Mouse (Mus musculus): Measurements from ENCODE around the gene Fhl2. TPM values are rescaled to one million over a fixed set of nuclear protein-coding genes. Genes with fewer than 3 reads are reported as not detected.
"Not testable (repeated sequence)": the region's sequence is repeated elsewhere in the genome, so short reads cannot be mapped to it uniquely, and the experiment has no call there.

Fhl2 gene
- polyA plus RNA-seq, 1 experiment from 2014 or later: 31.2 TPM

DNA sequence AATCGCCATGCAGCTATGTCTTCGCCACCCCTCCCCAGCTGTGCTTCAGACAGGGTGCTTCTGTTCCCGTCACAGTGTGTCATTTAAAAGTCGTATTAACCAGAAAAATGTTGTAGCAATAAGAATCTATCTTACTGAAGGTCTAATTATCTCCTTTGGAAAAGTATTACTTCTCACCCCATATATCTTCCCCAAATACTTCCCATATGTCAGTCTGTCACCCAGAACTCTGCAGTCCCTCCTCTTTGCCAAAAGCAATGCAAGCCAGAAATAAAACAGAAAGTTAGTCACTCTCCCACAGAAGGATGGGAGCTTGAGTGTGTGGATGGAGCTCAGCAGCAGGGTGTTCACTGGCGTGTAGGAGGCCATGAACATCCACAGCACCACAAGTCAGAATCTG lies 59.5 kb downstream of the Fhl2 start:
- H3K4me1 ChIP-seq (replicated peaks; ENCODE audit: control insufficient read depth, insufficient read depth, low read length): 0 out of 2 replicates have a peak, but pooled peaks cover 4% of the 10 kb centered on the region
- H3K27ac ChIP-seq (ENCODE audit: low read length): no peak overlapping the region
- peak; percentile 16; the same call in 1 of the 2 replicates for ATAC-seq (ENCODE audit: low read depth)
- H3K36me3 ChIP-seq (ENCODE audit: control insufficient read depth, insufficient read depth, low read length): no peaks in the 10 kb centered on the region
- WGBS: 64% methylated on average over 5 of the region's 5 CpGs
- H3K9me3 ChIP-seq (ENCODE audit: control insufficient read depth, low read length): no peaks in the 10 kb centered on the region
- no peak overlapping the region for H3K4me3 ChIP-seq (ENCODE audit: low read length)
- no peak overlapping the region for H3K9ac ChIP-seq (ENCODE audit: low read length)
- no peaks in the 10 kb centered on the region for H3K27me3 ChIP-seq (ENCODE audit: control insufficient read depth, insufficient read depth, low read depth, low read length)
- no peak overlapping the region for H3K4me2 ChIP-seq (ENCODE audit: low read depth, low read length)

DNA sequence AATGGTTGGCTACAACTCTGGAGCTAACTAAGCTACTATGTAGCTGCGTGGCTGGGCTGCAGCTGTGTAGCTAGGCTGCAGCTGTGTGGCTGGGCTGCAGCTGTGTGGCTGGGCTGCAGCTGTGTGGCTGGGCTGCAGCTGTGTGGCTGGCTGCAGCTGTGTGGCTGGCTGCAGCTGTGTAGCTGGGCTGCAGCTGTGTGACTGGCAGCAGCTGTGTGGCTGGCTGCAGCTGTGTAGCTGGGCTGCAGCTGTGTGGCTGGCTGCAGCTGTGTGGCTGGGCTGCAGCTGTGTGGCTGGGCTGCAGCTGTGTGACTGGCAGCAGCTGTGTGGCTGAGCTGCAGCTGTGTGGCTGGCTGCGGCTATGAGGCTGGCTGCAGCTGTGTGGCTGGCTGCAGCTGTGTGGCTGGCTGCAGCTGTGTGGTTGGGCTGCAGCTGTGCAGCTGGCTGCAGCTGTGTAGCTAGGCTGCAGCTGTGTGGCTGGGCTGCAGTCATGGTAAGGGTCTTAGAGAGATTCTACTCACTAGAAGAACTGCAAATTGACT lies 60.2 kb downstream of the Fhl2 start:
- H3K4me1 ChIP-seq (replicated peaks; ENCODE audit: control insufficient read depth, insufficient read depth, low read length); H3K27me3 ChIP-seq (ENCODE audit: control insufficient read depth, insufficient read depth, low read depth, low read length); ATAC-seq (ENCODE audit: low read depth); H3K36me3 ChIP-seq (ENCODE audit: control insufficient read depth, insufficient read depth, low read length); H3K27ac ChIP-seq (ENCODE audit: low read length); H3K4me2 ChIP-seq (ENCODE audit: low read depth, low read length); H3K9ac ChIP-seq (ENCODE audit: low read length); H3K4me3 ChIP-seq (ENCODE audit: low read length); H3K9me3 ChIP-seq (ENCODE audit: control insufficient read depth, low read length): not testable (repeated sequence)
- 78% methylated on average over 2 of the region's 2 CpGs for WGBS

DNA sequence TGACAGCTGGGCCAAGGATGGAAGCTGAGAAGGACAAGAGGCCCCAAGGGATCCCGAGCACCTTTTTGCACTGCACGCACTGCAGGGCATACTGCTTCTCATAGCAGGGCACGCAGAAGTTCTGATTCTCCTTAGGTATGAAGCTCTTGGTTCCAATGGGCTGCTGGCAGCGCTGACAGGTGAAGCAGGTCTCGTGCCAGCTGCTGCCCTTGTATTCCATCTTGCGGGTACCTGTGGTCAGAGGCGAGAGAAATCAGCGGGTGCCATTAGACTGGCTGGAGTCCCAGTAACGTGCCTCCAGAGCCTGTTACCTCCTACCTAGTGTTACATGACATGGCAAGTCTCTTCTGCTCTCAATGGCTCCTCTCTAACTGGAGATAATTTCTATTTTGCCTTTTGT lies 65.2 kb downstream of the Fhl2 start:
- no peaks in the 10 kb centered on the region for H3K4me1 ChIP-seq (replicated peaks; ENCODE audit: control insufficient read depth, insufficient read depth, low read length)
- no peaks in the 10 kb centered on the region for H3K9me3 ChIP-seq (ENCODE audit: control insufficient read depth, low read length)
- no peak for ATAC-seq (ENCODE audit: low read depth)
- H3K36me3 ChIP-seq (ENCODE audit: control insufficient read depth, insufficient read depth, low read length): no peaks in the 10 kb centered on the region
- H3K4me3 ChIP-seq (ENCODE audit: low read length): no peak overlapping the region
- no peaks in the 10 kb centered on the region for H3K27me3 ChIP-seq (ENCODE audit: control insufficient read depth, insufficient read depth, low read depth, low read length)
- H3K9ac ChIP-seq (ENCODE audit: low read length): no peak overlapping the region
- H3K4me2 ChIP-seq (ENCODE audit: low read depth, low read length): no peak overlapping the region
- no peak overlapping the region for H3K27ac ChIP-seq (ENCODE audit: low read length)
- WGBS: 86% methylated on average over 9 of the region's 9 CpGs

DNA sequence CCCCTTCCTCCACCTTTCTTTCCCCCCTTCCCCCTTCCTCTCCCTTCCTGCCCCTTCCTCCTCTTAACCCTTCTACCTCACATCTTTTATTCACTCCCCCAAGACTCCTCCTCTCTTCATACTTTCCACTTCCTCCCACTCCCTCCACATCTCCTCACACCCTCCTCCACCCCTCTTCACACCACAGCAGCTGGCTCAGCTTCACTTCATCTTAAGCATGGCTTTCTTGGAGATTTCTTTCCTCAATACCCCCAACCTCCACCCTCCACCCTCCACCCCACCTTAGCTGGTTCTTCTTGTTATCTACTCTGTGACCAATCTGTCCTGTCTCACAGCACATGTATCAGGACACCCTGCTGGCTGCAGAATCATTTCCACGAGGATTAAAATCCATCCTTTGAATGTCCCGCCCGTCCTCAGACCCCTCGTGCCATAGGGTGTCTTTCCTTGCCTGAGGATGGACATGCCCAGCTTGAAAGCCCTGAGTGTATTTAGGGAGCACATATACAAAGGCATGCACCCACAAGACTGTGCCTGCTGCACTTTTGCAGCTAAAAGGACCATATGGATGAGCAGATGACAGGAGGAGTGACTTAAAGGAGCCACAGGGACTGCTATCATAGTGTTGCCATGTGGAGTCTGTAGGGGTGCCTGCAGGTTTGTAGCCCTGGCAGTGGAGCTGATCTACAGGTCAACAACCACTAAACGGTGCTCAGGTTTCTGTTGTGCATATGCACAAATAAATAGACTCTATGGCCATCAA lies 66.4 kb downstream of the Fhl2 start:
- no peaks in the 10 kb centered on the region for H3K27me3 ChIP-seq (ENCODE audit: control insufficient read depth, insufficient read depth, low read depth, low read length)
- no peak overlapping the region for H3K9ac ChIP-seq (ENCODE audit: low read length)
- H3K9me3 ChIP-seq (ENCODE audit: control insufficient read depth, low read length): no peaks in the 10 kb centered on the region
- no peaks in the 10 kb centered on the region for H3K36me3 ChIP-seq (ENCODE audit: control insufficient read depth, insufficient read depth, low read length)
- no peak for ATAC-seq (ENCODE audit: low read depth)
- no peaks in the 10 kb centered on the region for H3K4me1 ChIP-seq (replicated peaks; ENCODE audit: control insufficient read depth, insufficient read depth, low read length)
- whole genome bisulfite sequencing: 62% methylated on average over 5 of the region's 5 CpGs
- H3K4me2 ChIP-seq (ENCODE audit: low read depth, low read length): no peak overlapping the region
- H3K4me3 ChIP-seq (ENCODE audit: low read length): no peak overlapping the region
- H3K27ac ChIP-seq (ENCODE audit: low read length): no peak overlapping the region

DNA sequence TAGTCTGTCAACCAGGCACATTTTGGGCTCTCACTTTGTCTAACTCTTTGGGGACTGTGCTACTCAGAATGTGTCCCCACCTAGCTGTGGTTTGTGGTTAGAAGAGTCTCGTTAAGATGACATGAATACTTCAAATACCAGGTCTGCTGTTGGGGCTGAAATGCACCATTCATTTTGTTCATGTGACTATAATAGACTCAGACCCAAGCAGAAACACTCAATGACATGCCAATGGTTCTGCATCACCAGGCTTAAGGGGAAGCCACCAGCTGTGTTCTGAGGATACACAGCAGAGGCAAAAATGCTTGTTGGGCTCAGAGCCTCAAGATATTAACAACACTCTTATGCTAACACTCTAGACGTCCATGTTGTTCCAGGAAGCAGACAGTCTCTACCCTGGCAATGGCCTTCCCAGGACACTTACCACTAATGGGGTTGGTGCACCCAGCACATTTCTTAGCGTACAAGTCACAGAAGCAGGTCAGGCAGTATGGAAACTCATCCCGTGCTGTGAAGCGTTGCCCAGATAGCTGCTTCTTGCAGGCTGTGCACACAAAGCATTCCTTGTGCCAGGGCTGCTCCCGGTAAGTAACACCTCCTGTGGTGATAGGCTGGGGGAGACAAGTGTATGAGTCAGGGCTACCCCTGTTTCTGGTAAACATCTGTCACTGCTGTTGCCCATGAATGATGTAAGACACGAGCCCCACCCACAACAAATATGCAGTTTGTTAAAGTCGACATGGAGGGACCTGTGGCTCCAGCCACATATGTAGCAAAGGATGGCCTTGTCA lies 68.8 kb downstream of the Fhl2 start:
- ATAC-seq (ENCODE audit: low read depth): no peak; the same call in 1 of the 2 replicates
- Histone ChIP-seq H3K36me3 (ENCODE audit: control insufficient read depth, insufficient read depth, low read length) (no peaks in the 10 kb centered on the region), H3K4me2 (ENCODE audit: low read depth, low read length) (no peak overlapping the region), H3K27ac (ENCODE audit: low read length) (no peak overlapping the region), H3K4me1 (replicated peaks; ENCODE audit: control insufficient read depth, insufficient read depth, low read length) (no peaks in the 10 kb centered on the region), H3K9ac (ENCODE audit: low read length) (no peak overlapping the region), H3K9me3 (ENCODE audit: control insufficient read depth, low read length) (no peaks in the 10 kb centered on the region), H3K27me3 (ENCODE audit: control insufficient read depth, insufficient read depth, low read depth, low read length) (no peaks in the 10 kb centered on the region), H3K4me3 (ENCODE audit: low read length) (no peak overlapping the region)
- WGBS: 55% methylated on average over 8 of the region's 8 CpGs

DNA sequence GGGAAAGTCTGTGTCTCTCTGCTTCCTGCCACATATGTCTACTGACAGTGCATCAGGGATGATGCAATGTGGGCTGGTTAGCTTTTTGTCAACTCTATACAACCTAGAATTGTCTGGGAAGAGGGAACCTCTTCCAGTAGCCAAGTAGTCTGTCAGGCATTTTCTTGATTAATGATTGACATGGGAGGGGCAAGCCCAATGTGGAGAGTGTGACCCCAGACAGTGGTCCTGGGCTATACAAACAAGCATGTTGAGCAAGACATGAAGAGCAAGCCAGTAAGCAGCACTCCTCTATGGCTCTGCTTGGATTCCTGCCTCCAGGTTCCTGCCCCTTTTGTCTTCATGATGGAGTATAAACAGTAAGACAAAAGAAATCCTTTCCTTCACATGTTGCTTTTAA lies 69.6 kb downstream of the Fhl2 start:
- Histone ChIP-seq H3K36me3 (ENCODE audit: control insufficient read depth, insufficient read depth, low read length) (no peaks in the 10 kb centered on the region), H3K9ac (ENCODE audit: low read length) (no peak overlapping the region), H3K27ac (ENCODE audit: low read length) (no peak overlapping the region), H3K4me1 (replicated peaks; ENCODE audit: control insufficient read depth, insufficient read depth, low read length) (no peaks in the 10 kb centered on the region), H3K4me3 (ENCODE audit: low read length) (no peak overlapping the region), H3K4me2 (ENCODE audit: low read depth, low read length) (no peak overlapping the region), H3K9me3 (ENCODE audit: control insufficient read depth, low read length) (no peaks in the 10 kb centered on the region), H3K27me3 (ENCODE audit: control insufficient read depth, insufficient read depth, low read depth, low read length) (no peaks in the 10 kb centered on the region)
- no peak for ATAC-seq (ENCODE audit: low read depth)

DNA sequence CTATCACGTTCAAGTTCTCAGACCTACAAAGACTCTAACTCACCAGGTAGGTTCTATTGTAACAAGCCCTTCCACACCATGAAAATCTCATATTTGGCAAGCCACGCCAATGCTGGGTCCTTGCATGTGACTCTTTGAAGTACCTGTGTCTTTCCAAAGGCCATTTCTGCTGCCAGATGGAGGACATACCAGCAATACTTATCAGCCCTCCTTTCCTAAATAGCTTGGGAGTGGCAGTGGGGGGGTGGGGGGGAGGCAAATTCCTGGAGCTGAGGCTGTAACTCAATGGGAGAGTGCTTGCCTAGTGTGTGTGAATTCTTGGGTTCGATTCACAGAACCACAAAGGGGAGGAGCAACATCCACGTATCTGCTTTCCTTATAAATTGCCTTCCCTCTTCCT lies 72.1 kb downstream of the Fhl2 start:
- Histone ChIP-seq H3K4me2 (ENCODE audit: low read depth, low read length) (no peak overlapping the region), H3K36me3 (ENCODE audit: control insufficient read depth, insufficient read depth, low read length) (no peaks in the 10 kb centered on the region), H3K4me1 (replicated peaks; ENCODE audit: control insufficient read depth, insufficient read depth, low read length) (no peaks in the 10 kb centered on the region), H3K27ac (ENCODE audit: low read length) (no peak overlapping the region), H3K4me3 (ENCODE audit: low read length) (no peak overlapping the region), H3K9ac (ENCODE audit: low read length) (no peak overlapping the region), H3K27me3 (ENCODE audit: control insufficient read depth, insufficient read depth, low read depth, low read length) (no peaks in the 10 kb centered on the region), H3K9me3 (ENCODE audit: control insufficient read depth, low read length) (no peaks in the 10 kb centered on the region)
- ATAC-seq (ENCODE audit: low read depth): peak; percentile 54; the same call in 1 of the 2 replicates
- WGBS: 62% methylated on average over 4 of the region's 4 CpGs

DNA sequence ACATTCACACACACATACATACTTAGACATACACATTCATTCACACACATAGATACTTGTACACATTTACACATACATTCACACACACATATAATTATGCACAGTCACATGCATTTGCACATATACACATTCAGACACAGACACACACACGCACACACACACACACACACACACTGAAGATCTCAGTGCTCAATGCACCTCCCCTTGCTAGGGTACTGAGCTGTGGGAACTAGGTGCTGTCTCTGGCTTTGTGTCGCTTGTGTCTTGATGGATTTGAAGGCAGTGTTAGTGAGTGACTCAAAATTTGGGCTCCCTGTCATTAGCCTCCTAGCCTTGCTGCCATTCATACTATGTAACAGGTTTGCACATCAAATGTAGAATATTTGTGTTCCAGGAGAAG lies 74.2 kb downstream of the Fhl2 start:
- Histone ChIP-seq H3K9me3 (ENCODE audit: control insufficient read depth, low read length) (no peaks in the 10 kb centered on the region), H3K36me3 (ENCODE audit: control insufficient read depth, insufficient read depth, low read length) (peaks cover 10% of the 10 kb centered on the region), H3K4me3 (ENCODE audit: low read length) (no peak overlapping the region), H3K4me2 (ENCODE audit: low read depth, low read length) (no peak overlapping the region), H3K9ac (ENCODE audit: low read length) (no peak overlapping the region), H3K27me3 (ENCODE audit: control insufficient read depth, insufficient read depth, low read depth, low read length) (no peaks in the 10 kb centered on the region), H3K27ac (ENCODE audit: low read length) (no peak overlapping the region), H3K4me1 (replicated peaks; ENCODE audit: control insufficient read depth, insufficient read depth, low read length) (no peaks in the 10 kb centered on the region)
- no peak for ATAC-seq (ENCODE audit: low read depth)
- 87% methylated on average over 2 of the region's 2 CpGs for WGBS

DNA sequence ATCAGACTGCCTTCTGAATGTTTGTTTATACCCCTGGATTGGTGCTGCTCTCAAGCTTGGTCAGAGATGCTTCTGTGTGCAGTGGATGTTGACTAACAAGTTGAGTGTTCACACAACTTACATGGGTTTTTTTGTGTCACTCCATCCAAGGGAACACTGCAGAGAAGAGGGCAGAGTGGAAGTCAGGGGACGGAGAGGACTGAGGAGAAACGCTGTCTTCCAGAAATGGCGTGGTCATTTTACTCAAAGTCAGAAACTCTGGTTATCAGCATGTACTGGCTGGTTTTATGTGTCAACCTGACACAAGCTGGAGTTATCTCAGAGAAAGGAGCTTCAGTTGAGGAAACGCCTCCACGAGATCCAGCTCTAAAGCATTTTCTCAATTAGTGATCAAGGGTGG lies 75.8 kb downstream of the Fhl2 start:
- 91% methylated on average over 5 of the region's 5 CpGs for WGBS
- no peak for ATAC-seq (ENCODE audit: low read depth)
- H3K27ac ChIP-seq (ENCODE audit: low read length): no peak overlapping the region
- no peaks in the 10 kb centered on the region for H3K9me3 ChIP-seq (ENCODE audit: control insufficient read depth, low read length)
- no peak overlapping the region for H3K4me3 ChIP-seq (ENCODE audit: low read length)
- no peak overlapping the region for H3K9ac ChIP-seq (ENCODE audit: low read length)
- no peaks in the 10 kb centered on the region for H3K27me3 ChIP-seq (ENCODE audit: control insufficient read depth, insufficient read depth, low read depth, low read length)
- H3K36me3 ChIP-seq (ENCODE audit: control insufficient read depth, insufficient read depth, low read length): peaks cover 17% of the 10 kb centered on the region
- H3K4me2 ChIP-seq (ENCODE audit: low read depth, low read length): no peak overlapping the region
- H3K4me1 ChIP-seq (replicated peaks; ENCODE audit: control insufficient read depth, insufficient read depth, low read length): no peaks in the 10 kb centered on the region
